Mouse (Mus musculus): Measurements from ENCODE around the gene Inka1.

DNA sequence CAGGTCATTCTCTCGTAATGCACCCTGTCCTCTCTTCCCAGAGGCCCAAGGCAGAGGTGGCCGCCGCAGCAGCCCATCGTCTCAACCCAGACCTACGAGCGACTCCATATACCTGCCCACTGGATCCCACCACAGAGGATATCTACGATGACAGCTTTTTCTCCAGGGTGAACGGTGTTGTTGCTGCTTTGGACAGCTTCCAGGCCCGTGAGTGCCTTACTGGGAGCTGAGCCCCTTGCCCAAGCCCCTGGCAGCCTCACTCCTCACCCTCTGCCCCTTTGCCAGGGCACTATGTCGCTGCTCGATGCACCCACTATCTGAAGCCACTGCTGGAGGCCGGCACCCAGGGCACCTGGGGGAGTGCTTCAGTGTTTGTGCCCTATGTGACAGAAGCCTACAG lies 6.9 kb downstream of the Inka1 start:
- TF ChIP-seq CTCF (IDR thresholded peaks at IDR 0.05; ENCODE audit: low read depth) (no peak), EP300 (IDR thresholded peaks at IDR 0.05; ENCODE audit: low read depth) (no peak)

All from liver, postnatal 0 days (tissue).